Mouse (Mus musculus): Measurements from ENCODE around the gene Gm45902.
A peak's percentile ranks its signal among the peaks of the same experiment; 100 is the strongest.

Gene Gm45902

DNA sequence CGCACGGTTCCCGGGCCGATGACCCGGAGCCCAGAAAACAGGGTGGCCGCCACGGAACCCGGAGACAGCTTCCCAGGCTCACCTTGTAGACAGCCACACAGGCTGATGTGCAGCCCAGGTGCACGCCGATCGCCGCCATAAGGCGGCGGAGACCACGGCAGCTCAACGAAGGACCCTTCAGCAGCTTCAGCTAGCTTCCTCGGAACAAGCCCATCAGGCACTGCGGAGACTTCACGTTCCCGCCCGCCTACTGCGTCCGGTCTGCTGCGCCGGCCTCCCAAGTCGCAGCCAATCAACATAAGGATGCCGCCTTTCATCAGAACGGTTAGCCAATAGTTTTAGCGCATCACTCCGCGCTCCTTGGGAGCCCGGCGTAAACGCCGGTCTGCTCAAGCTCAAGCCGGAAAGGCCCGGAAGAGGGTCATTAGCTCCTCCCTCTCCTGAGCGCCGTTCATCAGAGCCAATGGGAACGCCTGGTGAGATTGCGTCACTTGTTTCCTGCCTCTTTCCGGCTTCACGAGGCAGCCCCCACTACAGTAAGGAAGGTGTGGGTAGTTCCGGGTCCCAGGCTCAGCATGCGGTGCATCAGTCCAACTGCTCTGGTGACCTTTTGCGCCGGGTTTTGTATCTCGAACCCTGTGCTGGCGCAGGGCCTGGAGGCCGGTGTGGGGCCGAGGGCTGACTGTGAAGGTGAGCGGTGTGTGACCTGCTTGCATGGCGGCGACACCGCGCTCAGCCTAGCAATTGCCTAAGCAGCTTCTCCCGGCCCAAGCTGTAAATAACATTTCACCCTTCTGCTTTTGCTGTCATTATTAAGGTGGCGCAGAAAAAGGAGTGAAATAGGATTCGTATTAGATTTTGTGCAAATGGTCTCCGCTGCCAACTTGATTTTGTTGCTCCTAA lies at the start of gene Gm45902, which contains the start of the genes Hspa14 and Cdnf:
TSS of gene Gm45902 (minus strand) at position 239 of the 903 bp plus-strand sequence.
TSS of gene Hspa14 (minus strand) at position 263 of the 903 bp plus-strand sequence.
TSS of gene Cdnf (plus strand) at position 479 of the 903 bp plus-strand sequence.
- peak; percentile 94 to 96 for DNase-seq

DNA sequence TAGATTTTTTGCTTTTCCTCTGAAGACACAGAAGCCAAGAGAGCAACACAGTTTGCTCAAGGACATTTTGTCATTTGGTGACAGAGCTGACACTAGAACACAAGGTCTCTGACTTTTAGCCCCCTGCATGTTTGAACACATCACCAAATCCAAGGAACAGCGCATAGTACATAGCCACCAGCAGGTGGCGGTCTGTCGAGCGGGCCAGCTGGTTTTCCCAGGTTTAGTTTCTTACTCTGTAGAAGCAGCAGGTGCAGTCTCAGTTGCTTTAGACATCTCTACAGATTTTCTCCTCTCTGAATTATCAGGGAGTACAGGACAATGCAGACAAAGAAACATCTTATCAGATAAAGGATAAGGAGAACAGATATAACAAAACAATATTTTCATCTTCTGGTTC lies 34.0 kb upstream of the Gm45902 start:
- peak; percentile 75 to 76 for DNase-seq

- DNase-seq: no peak
These were observed 33.5 kb upstream of the Gm45902 start for GRCm38 (mm10) chr2:3546055-3546454.

DNA sequence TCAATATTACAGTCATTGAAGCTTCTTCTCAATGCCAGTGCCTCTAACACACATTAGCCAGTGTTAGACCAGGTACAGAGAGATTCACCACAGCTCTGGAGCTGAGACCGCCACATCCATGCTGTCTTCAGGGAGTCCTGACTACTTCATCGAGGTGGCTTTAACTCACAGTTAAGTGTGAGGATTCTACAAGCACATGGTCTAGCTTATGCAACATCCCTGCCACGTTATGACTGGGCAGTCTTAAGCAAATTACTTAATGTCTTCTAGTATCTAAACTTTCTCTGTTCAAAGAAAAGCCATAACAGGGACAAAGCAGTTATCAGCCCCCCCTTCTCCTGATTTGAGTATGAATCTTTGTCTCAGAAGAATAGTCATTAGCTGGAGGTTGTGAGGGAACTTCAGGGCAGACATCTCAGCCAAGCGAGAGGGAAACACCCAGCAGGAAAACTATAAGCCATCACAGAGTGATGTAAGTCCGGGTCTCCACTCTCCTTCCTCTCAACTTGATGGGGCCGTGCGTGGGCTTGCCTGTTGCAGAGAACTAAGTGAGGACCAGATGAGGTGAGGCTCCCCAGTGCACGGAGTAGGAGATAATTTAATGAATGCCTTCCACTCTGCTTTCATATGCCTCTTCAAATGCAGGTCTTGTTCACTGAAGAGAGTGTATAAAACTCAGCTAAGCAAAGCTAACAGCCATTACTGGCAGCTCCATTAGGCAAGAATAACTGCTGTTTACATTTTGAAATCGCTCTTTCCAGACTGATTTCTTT lies 28.9 kb upstream of the Gm45902 start:
- no peak for DNase-seq

- DNase-seq: no peak
These were observed 13.7 kb upstream of the Gm45902 start for GRCm38 (mm10) chr2:3526288-3526687.

DNA sequence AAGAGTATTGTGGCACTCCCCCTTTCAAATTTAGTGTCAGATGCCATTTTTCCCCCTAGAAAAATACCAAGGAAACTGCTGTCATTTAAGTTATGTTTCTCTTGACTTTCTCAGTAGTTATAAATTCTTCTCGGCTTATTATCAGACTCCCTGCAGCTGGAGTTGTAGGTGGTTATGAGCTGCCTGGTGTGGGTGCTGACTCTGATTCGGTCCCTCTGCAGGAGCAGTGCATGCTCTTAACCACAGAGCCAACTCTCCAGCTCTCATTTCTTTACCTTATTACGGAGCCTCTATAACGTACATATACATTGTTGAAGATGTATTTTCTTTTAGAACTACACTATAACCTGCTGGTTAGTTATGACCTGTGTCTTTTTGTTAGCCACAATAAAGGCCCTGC lies 10.0 kb upstream of the Gm45902 start:
- DNase-seq: no peak

GRCm38 (mm10) chr2:3512076-3512475 lies 514 bp downstream of the Gm45902 start:
- DNase-seq: peak; percentile 61 to 66

DNA sequence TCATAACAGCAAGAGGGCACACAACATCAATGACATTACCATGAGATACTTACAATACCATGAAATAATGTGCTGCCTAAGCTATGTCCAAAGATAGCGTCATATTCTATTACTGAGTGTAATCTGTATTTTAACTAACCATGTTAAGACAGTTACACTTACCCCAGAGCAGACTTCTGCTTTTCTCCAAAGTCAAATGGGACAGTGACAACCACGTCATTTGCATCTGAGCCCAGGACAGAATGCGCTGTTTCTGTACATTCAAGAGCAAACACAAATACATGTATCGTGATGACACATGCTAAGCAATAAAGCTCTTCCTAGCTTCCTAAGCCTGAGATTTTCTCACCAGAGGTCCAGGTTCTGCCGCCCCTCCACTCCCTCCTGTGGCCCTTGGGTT lies 11.7 kb downstream of the Gm45902 start:
- peak; percentile 49 to 60 for DNase-seq

DNA sequence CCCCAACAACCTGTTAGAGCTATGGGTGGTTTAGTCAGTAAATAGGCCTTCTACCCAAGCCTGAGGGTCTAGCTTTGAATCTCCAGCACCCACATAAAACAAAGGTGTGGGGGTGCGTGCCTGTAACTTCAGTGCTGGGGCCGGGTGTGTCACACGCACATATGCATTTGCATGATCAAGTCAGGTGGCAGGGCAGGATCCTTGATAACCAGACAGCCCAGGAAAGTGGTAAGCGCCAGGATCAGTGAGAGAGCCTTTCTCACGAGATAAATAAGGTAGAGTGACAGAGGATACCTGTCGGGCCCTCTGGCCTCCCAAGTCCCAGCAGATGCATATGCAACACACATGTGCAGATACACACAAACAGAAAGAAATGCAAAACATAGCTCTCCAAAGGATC lies 13.0 kb downstream of the Gm45902 start:
- DNase-seq: no peak

- no peak for DNase-seq
These were observed 18.7 kb downstream of the Gm45902 start for GRCm38 (mm10) chr2:3493833-3494409.

- DNase-seq: no peak
These were observed 22.8 kb downstream of the Gm45902 start for GRCm38 (mm10) chr2:3489816-3490215.

DNA sequence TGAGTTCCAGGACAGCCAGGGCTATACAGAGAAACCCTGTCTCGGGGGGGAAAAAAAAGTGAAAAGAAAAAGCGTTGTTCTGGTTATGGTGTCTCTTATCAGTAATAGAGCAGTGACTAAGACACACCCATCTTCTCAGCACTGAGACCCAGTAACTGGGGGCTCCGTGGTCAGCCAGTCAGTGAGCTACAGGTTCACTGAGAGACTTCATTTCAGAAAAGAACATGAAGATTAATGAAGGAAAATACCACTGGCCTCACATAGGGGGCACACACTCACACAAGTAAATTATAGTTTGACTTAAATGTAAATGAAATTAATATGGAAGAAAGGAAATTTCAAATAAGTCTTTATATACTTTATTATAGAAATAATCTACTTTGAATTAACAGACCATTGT lies 32.4 kb downstream of the Gm45902 start:
- peak in 1 of 2 experiments; percentile 18 for DNase-seq

DNA sequence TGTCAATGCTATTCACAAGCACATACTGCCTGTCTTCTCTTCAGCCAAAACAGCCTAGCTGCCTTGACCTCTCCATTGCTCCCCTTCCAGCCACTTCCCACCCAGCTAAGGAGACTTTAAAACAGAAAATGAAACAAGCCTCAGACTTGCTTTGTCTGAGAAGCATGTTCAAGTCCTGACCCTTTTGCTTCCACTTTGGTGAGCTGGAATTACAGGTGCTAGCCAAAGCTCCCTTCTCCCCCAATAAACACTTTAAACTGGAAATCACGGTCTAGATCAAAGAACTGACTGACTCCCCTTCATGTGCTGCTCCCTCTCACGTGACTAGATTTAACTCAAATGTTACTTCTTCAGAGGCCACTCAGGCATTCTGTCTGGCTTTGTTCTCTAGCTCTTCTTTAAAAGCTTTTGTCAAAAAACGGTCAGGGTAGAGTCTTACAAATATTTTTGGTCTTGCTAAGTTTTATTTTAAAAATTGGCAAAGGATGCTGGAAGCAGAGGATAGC lies 36.8 kb downstream of the Gm45902 start:
- peak; percentile 18 to 23 for DNase-seq

DNA sequence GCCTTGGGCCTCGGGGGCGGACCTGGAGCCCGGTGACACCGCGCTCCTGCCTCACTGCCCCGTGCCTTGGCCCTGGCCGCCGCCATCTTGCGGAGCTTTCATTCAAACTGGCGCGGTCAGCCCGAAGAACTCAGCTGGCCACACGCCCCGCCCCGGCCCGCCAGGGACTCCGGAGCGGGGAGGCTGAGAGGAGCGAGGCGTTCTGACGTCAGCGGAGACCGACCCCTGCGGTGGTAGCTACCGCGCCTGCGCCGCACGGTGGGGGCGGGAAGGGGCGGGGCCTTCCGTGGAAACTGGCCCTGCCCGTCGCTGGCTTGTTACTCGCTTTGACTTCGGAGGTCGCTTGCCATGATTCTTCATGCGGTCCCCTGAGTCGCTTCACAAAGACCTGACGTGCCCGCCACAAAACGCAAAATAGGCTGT lies 37.7 kb downstream of the Gm45902 start, which contains the start of gene Suv39h2:
TSS of gene Suv39h2 (minus strand) at position 171 of the 423 bp plus-strand sequence.
- DNase-seq: peak; percentile 97 to 98

DNA sequence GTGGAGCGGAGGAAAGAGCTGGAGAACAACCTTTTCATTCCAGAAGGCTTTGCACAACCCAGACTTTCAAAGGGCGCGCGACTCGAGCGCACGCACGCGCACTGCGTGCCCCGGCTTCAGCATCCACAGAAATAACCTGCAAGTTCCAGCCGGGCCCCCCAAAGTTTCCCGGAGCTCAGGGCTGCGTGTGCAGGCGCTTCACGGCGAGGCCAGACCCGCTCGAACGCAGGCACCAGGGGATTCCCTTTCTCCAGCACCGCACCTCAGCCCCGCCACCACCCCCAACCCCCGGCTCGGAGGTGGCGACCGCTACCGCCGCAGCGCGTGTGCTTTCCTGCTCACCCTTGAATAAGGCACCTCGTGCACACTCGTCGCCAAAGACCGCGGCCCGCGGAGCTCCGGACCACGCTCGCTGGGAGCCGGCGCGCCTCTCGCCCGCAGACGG lies 38.2 kb downstream of the Gm45902 start:
- DNase-seq: peak in 1 of 2 experiments; percentile 64

DNA sequence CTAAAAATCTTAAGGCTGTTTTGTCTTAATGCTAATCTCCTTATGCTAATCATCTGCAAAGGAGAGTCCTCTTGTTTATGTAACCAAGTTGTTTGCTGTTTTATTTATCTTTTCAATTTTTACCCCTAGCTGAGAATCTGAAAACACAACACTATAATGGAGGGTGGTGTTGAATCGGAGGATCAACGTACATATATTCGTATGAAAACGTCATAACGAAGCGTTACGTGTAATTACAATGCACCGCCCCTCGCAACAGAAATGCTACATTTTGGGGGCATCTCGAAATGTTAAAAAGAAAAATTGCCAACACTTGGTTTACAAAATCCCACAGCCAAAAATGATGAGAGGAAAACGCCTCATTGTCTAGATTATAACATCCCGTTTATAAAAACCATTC lies 38.7 kb downstream of the Gm45902 start:
- DNase-seq: no peak

GRCm38 (mm10) chr2:3456590-3456989 lies 56.0 kb downstream of the Gm45902 start:
- peak in 1 of 2 experiments; percentile 25 for DNase-seq

All from B cell, adult 2 months (primary cell).